Mouse (Mus musculus): ENCODE measurements around the gene Psg27. TPM values are rescaled to one million over a fixed set of nuclear protein-coding genes. Genes with fewer than 3 reads are reported as not detected.

The Psg27 gene
- polyA plus RNA-seq, 1 experiment, result 0.05 TPM

GRCm38 (mm10) chr7:18511479-18511878 is 55.6 kb downstream of the Psg27 start:
- TF ChIP-seq POLR2A (IDR thresholded peaks at IDR 0.05; ENCODE audit: borderline replicate concordance, insufficient read depth, low read length), result no peak
- no peak for TF ChIP-seq CTCF (IDR thresholded peaks at IDR 0.05; ENCODE audit: borderline replicate concordance, insufficient read depth, low read depth, low read length)
- no peak overlapping the region for H3K4me3 ChIP-seq (replicated peaks; ENCODE audit: insufficient read depth, low read depth, low read length)
- no peak for DNase-seq
- no peak overlapping the region for H3K27ac ChIP-seq (ENCODE audit: insufficient read depth, low read length)
- WGBS, result 29% methylated on average over 9 of the region's 9 CpGs
- no peaks in the 10 kb centered on the region for H3K4me1 ChIP-seq (ENCODE audit: control insufficient read depth, insufficient read depth, low read length)
- no peaks in the 10 kb centered on the region for H3K27me3 ChIP-seq (ENCODE audit: control insufficient read depth, insufficient read depth, low read length)

Other genes with a start within 250 kb of the Psg27 start
- not detected in 2 replicates for gene Psg18, start 212.3 kb downstream of the Psg27 start, polyA plus RNA-seq (2012; rRNA removed)
- not detected in 2 replicates for gene Psg28, start 135.3 kb downstream of the Psg27 start, polyA plus RNA-seq (2012; rRNA removed)
- gene Psg26, start 83.1 kb downstream of the Psg27 start, polyA plus RNA-seq (2012; rRNA removed), result not detected in 2 replicates
- gene Psg25, start 35.0 kb downstream of the Psg27 start, polyA plus RNA-seq (2012; rRNA removed), result 0.03 TPM in 1 of 2 replicates, not detected in the other
- gene Psg23, start 49.2 kb upstream of the Psg27 start, polyA plus RNA-seq (2012; rRNA removed), result 0.05 TPM in 1 of 2 replicates, not detected in the other
- not detected in 2 replicates for gene Psg21, start 89.4 kb upstream of the Psg27 start, polyA plus RNA-seq (2012; rRNA removed)
- gene Psg20, start 118.9 kb upstream of the Psg27 start, polyA plus RNA-seq (2012; rRNA removed), result not detected in 2 replicates
- gene Psg22, start 150.8 kb upstream of the Psg27 start, polyA plus RNA-seq (2012; rRNA removed), result not detected in 2 replicates
- 0.08 TPM in 1 of 2 replicates, not detected in the other for gene Psg19, start 231.2 kb upstream of the Psg27 start, polyA plus RNA-seq (2012; rRNA removed)

Measured in cerebellum, adult 2 months (tissue).